Mouse (Mus musculus): ENCODE measurements at regions not wholly inside any gene's neighbourhood (a gene's known extent, or its start where the extent isn't known, plus 50 kb on each side); places are given as distances from the start of the nearest gene placed in this dataset.
"Not testable (repeated sequence)": the region's sequence is repeated elsewhere in the genome, so short reads cannot be mapped to it uniquely, and the experiment has no call there.

GRCm38 (mm10) chr2:147307488-147308386 lies 54.0 kb upstream of the Pax1 start:
- H3K36me3 ChIP-seq (ENCODE audit: control insufficient read depth, insufficient read depth, low read length): no peaks in the 10 kb centered on the region
- H3K9me3 ChIP-seq (ENCODE audit: control insufficient read depth, low read length): no peaks in the 10 kb centered on the region
- H3K4me1 ChIP-seq (ENCODE audit: control insufficient read depth, insufficient read depth, low read length): no peaks in the 10 kb centered on the region
- ATAC-seq (ENCODE audit: insufficient number of reproducible peaks, low FRiP score, low TSS enrichment, low read depth) (peak; percentile 59; the same call in 1 of the 2 replicates), DNase-seq (ENCODE audit: low spot score) (peak; percentile 86)
- WGBS: 24% methylated on average over 12 of the region's 12 CpGs
- no peaks in the 10 kb centered on the region for H3K27me3 ChIP-seq (ENCODE audit: control insufficient read depth, insufficient read depth, low read length)
- no peak overlapping the region for H3K4me2 ChIP-seq (ENCODE audit: low read depth, severe bottlenecking)
- H3K27ac ChIP-seq (replicated peaks; ENCODE audit: low read depth, low read length): no peak overlapping the region
- no peak overlapping the region for H3K4me3 ChIP-seq (ENCODE audit: low read depth, low read length)
- H3K9ac ChIP-seq (ENCODE audit: low read length): no peak overlapping the region

GRCm38 (mm10) chr2:147306728-147307127 lies 55.0 kb upstream of the Pax1 start:
- no peak overlapping the region for H3K27ac ChIP-seq (replicated peaks; ENCODE audit: low read depth, low read length)
- H3K9me3 ChIP-seq (ENCODE audit: control insufficient read depth, low read length): no peaks in the 10 kb centered on the region
- 75% methylated on average over 6 of the region's 6 CpGs for WGBS
- no peak overlapping the region for H3K9ac ChIP-seq (ENCODE audit: low read length)
- no peaks in the 10 kb centered on the region for H3K36me3 ChIP-seq (ENCODE audit: control insufficient read depth, insufficient read depth, low read length)
- no peak overlapping the region for H3K4me3 ChIP-seq (ENCODE audit: low read depth, low read length)
- DNase-seq (ENCODE audit: low spot score): no peak
- no peak overlapping the region for H3K4me2 ChIP-seq (ENCODE audit: low read depth, severe bottlenecking)
- H3K27me3 ChIP-seq (ENCODE audit: control insufficient read depth, insufficient read depth, low read length): no peaks in the 10 kb centered on the region
- ATAC-seq (ENCODE audit: insufficient number of reproducible peaks, low FRiP score, low TSS enrichment, low read depth): no peak
- H3K4me1 ChIP-seq (ENCODE audit: control insufficient read depth, insufficient read depth, low read length): no peaks in the 10 kb centered on the region

GRCm38 (mm10) chr2:147305262-147305661 lies 56.5 kb upstream of the Pax1 start:
- H3K27me3 ChIP-seq (ENCODE audit: control insufficient read depth, insufficient read depth, low read length): no peaks in the 10 kb centered on the region
- H3K4me1 ChIP-seq (ENCODE audit: control insufficient read depth, insufficient read depth, low read length): no peaks in the 10 kb centered on the region
- no peak overlapping the region for H3K27ac ChIP-seq (replicated peaks; ENCODE audit: low read depth, low read length)
- WGBS: 38% methylated on average over 5 of the region's 5 CpGs
- DNase-seq (ENCODE audit: low spot score): peak; percentile 46
- no peak overlapping the region for H3K4me3 ChIP-seq (ENCODE audit: low read depth, low read length)
- no peak overlapping the region for H3K9ac ChIP-seq (ENCODE audit: low read length)
- no peaks in the 10 kb centered on the region for H3K9me3 ChIP-seq (ENCODE audit: control insufficient read depth, low read length)
- H3K36me3 ChIP-seq (ENCODE audit: control insufficient read depth, insufficient read depth, low read length): no peaks in the 10 kb centered on the region
- no peak overlapping the region for H3K4me2 ChIP-seq (ENCODE audit: low read depth, severe bottlenecking)
- ATAC-seq (ENCODE audit: insufficient number of reproducible peaks, low FRiP score, low TSS enrichment, low read depth): no peak

GRCm38 (mm10) chr2:147300503-147300902 lies 61.2 kb upstream of the Pax1 start:
- no peaks in the 10 kb centered on the region for H3K4me1 ChIP-seq (ENCODE audit: control insufficient read depth, insufficient read depth, low read length)
- no peak overlapping the region for H3K4me3 ChIP-seq (ENCODE audit: low read depth, low read length)
- ATAC-seq (ENCODE audit: insufficient number of reproducible peaks, low FRiP score, low TSS enrichment, low read depth) (no peak), DNase-seq (ENCODE audit: low spot score) (no peak)
- 96% methylated on average over 1 of the region's 1 CpGs for WGBS
- no peak overlapping the region for H3K27ac ChIP-seq (replicated peaks; ENCODE audit: low read depth, low read length)
- H3K36me3 ChIP-seq (ENCODE audit: control insufficient read depth, insufficient read depth, low read length): no peaks in the 10 kb centered on the region
- no peak overlapping the region for H3K9ac ChIP-seq (ENCODE audit: low read length)
- no peaks in the 10 kb centered on the region for H3K9me3 ChIP-seq (ENCODE audit: control insufficient read depth, low read length)
- no peaks in the 10 kb centered on the region for H3K27me3 ChIP-seq (ENCODE audit: control insufficient read depth, insufficient read depth, low read length)
- H3K4me2 ChIP-seq (ENCODE audit: low read depth, severe bottlenecking): no peak overlapping the region

GRCm38 (mm10) chr2:147299359-147299758 lies 62.4 kb upstream of the Pax1 start:
- Histone ChIP-seq H3K9me3 (ENCODE audit: control insufficient read depth, low read length) (no peaks in the 10 kb centered on the region), H3K27me3 (ENCODE audit: control insufficient read depth, insufficient read depth, low read length) (no peaks in the 10 kb centered on the region), H3K4me2 (ENCODE audit: low read depth, severe bottlenecking) (no peak overlapping the region), H3K4me3 (ENCODE audit: low read depth, low read length) (no peak overlapping the region), H3K27ac (replicated peaks; ENCODE audit: low read depth, low read length) (no peak overlapping the region), H3K9ac (ENCODE audit: low read length) (no peak overlapping the region), H3K4me1 (ENCODE audit: control insufficient read depth, insufficient read depth, low read length) (no peaks in the 10 kb centered on the region), H3K36me3 (ENCODE audit: control insufficient read depth, insufficient read depth, low read length) (no peaks in the 10 kb centered on the region)
- 80% methylated on average over 3 of the region's 3 CpGs for WGBS
- ATAC-seq (ENCODE audit: insufficient number of reproducible peaks, low FRiP score, low TSS enrichment, low read depth): no peak
- DNase-seq (ENCODE audit: low spot score): no peak

- no peak overlapping the region for H3K27ac ChIP-seq (replicated peaks; ENCODE audit: low read depth, low read length)
These were observed 63.2 kb upstream of the Pax1 start for GRCm38 (mm10) chr2:147298499-147298896.

GRCm38 (mm10) chr2:147297876-147298498 lies 63.7 kb upstream of the Pax1 start:
- no peak overlapping the region for H3K4me2 ChIP-seq (ENCODE audit: low read depth, severe bottlenecking)
- no peaks in the 10 kb centered on the region for H3K4me1 ChIP-seq (ENCODE audit: control insufficient read depth, insufficient read depth, low read length)
- no peak overlapping the region for H3K27ac ChIP-seq (replicated peaks; ENCODE audit: low read depth, low read length)
- H3K4me3 ChIP-seq (ENCODE audit: low read depth, low read length): no peak overlapping the region
- DNase-seq (ENCODE audit: low spot score): no peak
- 81% methylated on average over 11 of the region's 11 CpGs for WGBS
- H3K9ac ChIP-seq (ENCODE audit: low read length): no peak overlapping the region
- no peak for ATAC-seq (ENCODE audit: insufficient number of reproducible peaks, low FRiP score, low TSS enrichment, low read depth)
- no peaks in the 10 kb centered on the region for H3K36me3 ChIP-seq (ENCODE audit: control insufficient read depth, insufficient read depth, low read length)
- H3K9me3 ChIP-seq (ENCODE audit: control insufficient read depth, low read length): no peaks in the 10 kb centered on the region
- no peaks in the 10 kb centered on the region for H3K27me3 ChIP-seq (ENCODE audit: control insufficient read depth, insufficient read depth, low read length)

More at GRCm38 (mm10) chr2:147298499-147298896, 63.2 kb upstream of the Pax1 start:
- H3K27me3 ChIP-seq (ENCODE audit: control insufficient read depth, insufficient read depth, low read length): no peaks in the 10 kb centered on the region
- no peaks in the 10 kb centered on the region for H3K9me3 ChIP-seq (ENCODE audit: control insufficient read depth, low read length)
- H3K36me3 ChIP-seq (ENCODE audit: control insufficient read depth, insufficient read depth, low read length): no peaks in the 10 kb centered on the region
- DNase-seq (ENCODE audit: low spot score) (no peak), ATAC-seq (ENCODE audit: insufficient number of reproducible peaks, low FRiP score, low TSS enrichment, low read depth) (no peak)
- H3K4me1 ChIP-seq (ENCODE audit: control insufficient read depth, insufficient read depth, low read length): no peaks in the 10 kb centered on the region
- no peak overlapping the region for H3K4me2 ChIP-seq (ENCODE audit: low read depth, severe bottlenecking)
- no peak overlapping the region for H3K9ac ChIP-seq (ENCODE audit: low read length)
- no peak overlapping the region for H3K4me3 ChIP-seq (ENCODE audit: low read depth, low read length)
- 67% methylated on average over 7 of the region's 7 CpGs for WGBS

- H3K9ac ChIP-seq (ENCODE audit: low read length); H3K36me3 ChIP-seq (ENCODE audit: control insufficient read depth, insufficient read depth, low read length); H3K27me3 ChIP-seq (ENCODE audit: control insufficient read depth, insufficient read depth, low read length); H3K4me1 ChIP-seq (ENCODE audit: control insufficient read depth, insufficient read depth, low read length); DNase-seq (ENCODE audit: low spot score); H3K27ac ChIP-seq (replicated peaks; ENCODE audit: low read depth, low read length); H3K4me2 ChIP-seq (ENCODE audit: low read depth, severe bottlenecking); H3K4me3 ChIP-seq (ENCODE audit: low read depth, low read length); ATAC-seq (ENCODE audit: insufficient number of reproducible peaks, low FRiP score, low TSS enrichment, low read depth); H3K9me3 ChIP-seq (ENCODE audit: control insufficient read depth, low read length): not testable (repeated sequence)
- 80% methylated on average over 2 of the region's 2 CpGs for WGBS
These were observed 66.8 kb upstream of the Pax1 start for GRCm38 (mm10) chr2:147294926-147295325.

Measured in limb, embryonic 11.5 days (tissue).